Mouse (Mus musculus) skeletal muscle tissue, adult 2 months (tissue): ENCODE measurements around the gene 4932414N04Rik.
A peak's percentile ranks its signal among the peaks of the same experiment; 100 is the strongest.
"Not testable (repeated sequence)": the region's sequence is repeated elsewhere in the genome, so short reads cannot be mapped to it uniquely, and the experiment has no call there.

Experiments
- DNase-seq: peaks from one replicate; pipeline ENCODE4 v3.0.0-alpha.2; 2012; ENCODE audit warnings: low read depth, low spot score

The 4932414N04Rik gene

GRCm38 (mm10) chr2:68656186-68656585 lies at the start of gene 4932414N04Rik:
TSS of gene 4932414N04Rik (plus strand) at chr2:68656486.
- DNase-seq = not testable (repeated sequence)

GRCm38 (mm10) chr2:68732216-68732615 lies 75.9 kb downstream of the 4932414N04Rik start:
- no peak for DNase-seq

- no peak for DNase-seq
These were observed 83.8 kb downstream of the 4932414N04Rik start for GRCm38 (mm10) chr2:68739772-68740739.

GRCm38 (mm10) chr2:68744599-68744998 lies 88.3 kb downstream of the 4932414N04Rik start:
- DNase-seq = no peak

GRCm38 (mm10) chr2:68756179-68756578 lies 99.9 kb downstream of the 4932414N04Rik start:
- no peak for DNase-seq

- no peak for DNase-seq
These were observed 100.5 kb downstream of the 4932414N04Rik start for GRCm38 (mm10) chr2:68756793-68757192.

- DNase-seq = no peak
These were observed 109.1 kb downstream of the 4932414N04Rik start for GRCm38 (mm10) chr2:68765371-68765770.

GRCm38 (mm10) chr2:68767186-68767890 lies 111.1 kb downstream of the 4932414N04Rik start:
- DNase-seq = no peak

GRCm38 (mm10) chr2:68782268-68783132 lies 126.2 kb downstream of the 4932414N04Rik start:
- DNase-seq = no peak

- DNase-seq = not testable (repeated sequence)
These were observed 127.4 kb downstream of the 4932414N04Rik start for GRCm38 (mm10) chr2:68783664-68784063.

GRCm38 (mm10) chr2:68784710-68785427 lies 128.6 kb downstream of the 4932414N04Rik start:
- DNase-seq = peak; percentile 45

GRCm38 (mm10) chr2:68787161-68787675 lies 130.9 kb downstream of the 4932414N04Rik start:
- DNase-seq = no peak

- DNase-seq = no peak
These were observed 136.0 kb downstream of the 4932414N04Rik start for GRCm38 (mm10) chr2:68792296-68792695.

GRCm38 (mm10) chr2:68793472-68793871 lies 137.2 kb downstream of the 4932414N04Rik start:
- no peak for DNase-seq

GRCm38 (mm10) chr2:68794181-68794580 lies 137.9 kb downstream of the 4932414N04Rik start:
- no peak for DNase-seq

- DNase-seq = no peak
These were observed 138.3 kb downstream of the 4932414N04Rik start for GRCm38 (mm10) chr2:68794616-68795015.

- peak; percentile 16 for DNase-seq
These were observed 139.9 kb downstream of the 4932414N04Rik start for GRCm38 (mm10) chr2:68796011-68796775.

- no peak for DNase-seq
These were observed 140.8 kb downstream of the 4932414N04Rik start for GRCm38 (mm10) chr2:68797106-68797505.
